Mouse (Mus musculus): Measurements from ENCODE around the gene Clic1.

DNA sequence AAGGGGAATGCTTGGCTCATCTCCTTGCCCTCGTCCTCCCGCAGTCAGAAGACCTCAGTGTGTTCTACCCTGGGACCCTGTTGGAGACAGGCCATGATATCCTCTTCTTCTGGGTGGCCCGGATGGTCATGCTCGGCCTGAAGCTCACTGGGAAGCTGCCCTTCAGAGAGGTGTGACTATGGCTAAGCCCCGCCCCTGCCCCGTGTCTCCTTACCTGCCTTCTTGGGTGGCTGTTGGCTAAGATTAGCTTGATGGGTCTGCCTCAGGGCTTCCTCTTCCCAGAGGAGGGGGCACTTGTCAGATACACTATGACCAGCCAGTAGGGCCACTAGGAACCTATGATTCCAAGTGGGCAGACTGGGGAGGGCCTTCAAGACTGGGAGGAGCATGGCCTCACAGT is 36.5 kb upstream of the Clic1 start:
- TF ChIP-seq POLR2A (IDR thresholded peaks at IDR 0.05; ENCODE audit: low read depth, low read length), result no peak
- no peak for TF ChIP-seq CTCF (IDR thresholded peaks at IDR 0.05; ENCODE audit: borderline replicate concordance, insufficient read depth, low read length)
